8 mouse cellular contexts compared by ENCODE assay signal in the genomic region with DNA sequence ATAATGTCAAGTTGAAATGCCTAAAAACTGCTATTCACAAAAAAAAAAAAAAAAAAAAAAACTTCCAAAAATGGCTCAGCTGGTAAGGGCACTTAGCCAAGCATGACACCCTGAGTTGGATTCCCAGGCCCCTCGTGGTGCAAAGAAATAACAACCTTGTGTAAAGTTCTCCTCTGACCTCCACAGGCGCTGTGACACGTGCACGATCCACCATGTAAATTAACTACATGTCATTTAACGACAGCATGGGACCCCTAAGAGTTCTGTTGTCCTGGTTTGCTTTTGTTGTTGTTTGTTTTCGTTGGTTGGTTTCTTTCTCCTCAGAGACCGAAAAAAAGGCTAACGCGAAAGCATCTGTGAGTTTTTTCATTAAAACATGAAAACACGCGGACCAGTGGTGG. TPM values are rescaled to one million over a fixed set of nuclear protein-coding genes. Genes with fewer than 3 reads are reported as not detected.
DNase-seq lines count a peak whose midpoint lies in the region; ATAC-seq and TF ChIP-seq lines count a peak whose summit lies in the region.

No protein-coding gene starts in this region.

- WGBS in liver, embryonic 13.5 days (ENCODE audit: insufficient replicate concordance): 30% methylated on average over 11 of the region's 11 CpGs

- ATAC-seq in liver, embryonic 13.5 days (ENCODE audit: low read depth): no peak

- no peak for DNase-seq in gastrocnemius, adult 2 months
- no peak for DNase-seq in gastrocnemius, adult 18-20 months (ENCODE audit: low spot score)
- peak; percentile 73 for DNase-seq in 416B (ENCODE audit: low read depth)
- no peak for DNase-seq in liver, embryonic 13.5 days
- no peak for DNase-seq in embryo, embryonic 10 days (ENCODE audit: low spot score)
- no peak for DNase-seq in left cerebral cortex, postnatal 36 days (ENCODE audit: low spot score in 2 of 2)
- DNase-seq in cerebellum, adult 8-10 months: no peak

- no peaks in the 10 kb centered on the region; the same call in 1 of the 2 replicates for H3K36me3 ChIP-seq in liver, embryonic 13.5 days

- TF ChIP-seq CTCF in gastrocnemius, adult 2 months (IDR thresholded peaks at IDR 0.05): no peak
- TF ChIP-seq CTCF in embryonic fibroblast, embryonic 13.5 days (IDR thresholded peaks at IDR 0.05; ENCODE audit: borderline replicate concordance, insufficient read depth, low read length): no peak

- H3K4me2 ChIP-seq in liver, embryonic 13.5 days: peak overlapping the region; percentile 80

- peaks cover 3% of the 10 kb centered on the region; the same call in 1 of the 2 replicates for H3K4me1 ChIP-seq in embryonic fibroblast, embryonic 13.5 days (ENCODE audit: control insufficient read depth, insufficient read depth, low read length)
- H3K4me1 ChIP-seq in liver, embryonic 13.5 days (replicated peaks): peaks cover 22% of the 10 kb centered on the region

- H3K4me3 ChIP-seq in gastrocnemius, adult 2 months: peak overlapping the region; percentile 81
- H3K4me3 ChIP-seq in embryonic fibroblast, embryonic 13.5 days (ENCODE audit: insufficient read depth, low read length): peak overlapping the region; percentile 59
- peak overlapping the region; percentile 72 for H3K4me3 ChIP-seq in liver, embryonic 13.5 days (replicated peaks)

- no peaks in the 10 kb centered on the region for H3K9me3 ChIP-seq in liver, embryonic 13.5 days (replicated peaks)

- H3K9ac ChIP-seq in liver, embryonic 13.5 days: peak overlapping the region; percentile 79

- no peaks in the 10 kb centered on the region for H3K27me3 ChIP-seq in liver, embryonic 13.5 days

- no peak for TF ChIP-seq POLR2A in embryonic fibroblast, embryonic 13.5 days (IDR thresholded peaks at IDR 0.05; ENCODE audit: low read depth, low read length)

- H3K27ac ChIP-seq in gastrocnemius, adult 2 months: peak overlapping the region; percentile 97
- H3K27ac ChIP-seq in embryonic fibroblast, embryonic 13.5 days (ENCODE audit: insufficient read depth, low read length): no peak overlapping the region
- H3K27ac ChIP-seq in liver, embryonic 13.5 days: peak overlapping the region; percentile 84

- intact Hi-C loops in gastrocnemius, adult 2 months (cut with DNase I): loop anchor here (2.0 kb wide), 1 partner anchor 15 kb away; no protein-coding TSS in a partner anchor
- intact Hi-C loops in left cerebral cortex, postnatal 36 days (cut with DNase I): loop anchor here (1.0 kb wide), 1 partner anchor 18 kb away; no protein-coding TSS in a partner anchor

RNA-seq across cellular contexts. Expression of gene Wdr34, which starts 0.6 kb away (rescaled TPM):
- 1 to 10 TPM; 4.4 to 5.0 TPM for total RNA-seq in gastrocnemius, adult 2 months (2021)
- 1 to 10 TPM; 3.6 to 4.3 TPM for total RNA-seq in gastrocnemius, adult 18-20 months (2021)
- 9.2 and 10.8 TPM in 2 replicates for polyA plus RNA-seq in embryonic fibroblast, embryonic 13.5 days (2011; ENCODE audit: insufficient read length, low read depth, missing spikeins)
- polyA plus RNA-seq in liver, embryonic 13.5 days (2015; fragmentation: Nextera tagmentation; extraction: Ambion mirVana): 9.9 and 10.7 TPM in 2 replicates
- 10 to 100 TPM; 38.6 to 40.8 TPM for total RNA-seq in left cerebral cortex, postnatal 36 days (2021)

RNA-seq across cellular contexts. Expression of gene Set, which starts 9.1 kb away (rescaled TPM):
- 100 to 1,000 TPM in 1 of 2 experiments, 10 to 100 TPM in 1; 93.8 to 110 TPM for total RNA-seq in gastrocnemius, adult 2 months (2021)
- 100 to 1,000 TPM in 1 of 2 experiments, 10 to 100 TPM in 1; 87.1 to 104 TPM for total RNA-seq in gastrocnemius, adult 18-20 months (2021)
- 457 and 582 TPM in 2 replicates for polyA plus RNA-seq in embryonic fibroblast, embryonic 13.5 days (2011; ENCODE audit: insufficient read length, low read depth, missing spikeins)
- 317 and 337 TPM in 2 replicates for polyA plus RNA-seq in liver, embryonic 13.5 days (2015; fragmentation: Nextera tagmentation; extraction: Ambion mirVana)
- 100 to 1,000 TPM; 180 to 185 TPM for total RNA-seq in left cerebral cortex, postnatal 36 days (2021)

RNA-seq across cellular contexts. Expression of gene Pkn3, which starts 29.4 kb away (rescaled TPM):
- 1 to 10 TPM; 3.6 to 4.1 TPM for total RNA-seq in gastrocnemius, adult 2 months (2021)
- 1 to 10 TPM; 2.5 to 3.9 TPM for total RNA-seq in gastrocnemius, adult 18-20 months (2021)
- 6.5 and 8.2 TPM in 2 replicates for polyA plus RNA-seq in embryonic fibroblast, embryonic 13.5 days (2011; ENCODE audit: insufficient read length, low read depth, missing spikeins)
- polyA plus RNA-seq in liver, embryonic 13.5 days (2015; fragmentation: Nextera tagmentation; extraction: Ambion mirVana): 3.1 and 3.2 TPM in 2 replicates
- total RNA-seq in left cerebral cortex, postnatal 36 days (2021): 1 to 10 TPM; 1.1 to 2.9 TPM

RNA-seq across cellular contexts. Expression of gene Zdhhc12, which starts 45.3 kb away (rescaled TPM):
- 1 to 10 TPM; 2.0 to 3.5 TPM for total RNA-seq in gastrocnemius, adult 2 months (2021)
- total RNA-seq in gastrocnemius, adult 18-20 months (2021): 1 to 10 TPM; 2.1 to 2.8 TPM
- polyA plus RNA-seq in embryonic fibroblast, embryonic 13.5 days (2011; ENCODE audit: insufficient read length, low read depth, missing spikeins): 26.8 and 30.5 TPM in 2 replicates
- 22.8 and 23.9 TPM in 2 replicates for polyA plus RNA-seq in liver, embryonic 13.5 days (2015; fragmentation: Nextera tagmentation; extraction: Ambion mirVana)
- total RNA-seq in left cerebral cortex, postnatal 36 days (2021): 1 to 10 TPM; 7.2 to 8.6 TPM

Comparison
In these comparisons a context has a peak if more than half of its experiments do, and no peak if none do; other contexts are left out.
1. RNA of gene Wdr34, which starts 0.6 kb away (total RNA-seq): 38.6 to 40.8 TPM in left cerebral cortex, postnatal 36 days; 4.4 to 5.0 TPM in gastrocnemius, adult 2 months and 3.6 to 4.3 TPM in gastrocnemius, adult 18-20 months; every median in the first group is over 4 times any median in the second.
2. Peak in every context shown above with its lines, with median percentiles within 50 percentile points of each other: H3K4me3 ChIP-seq.